24 mouse cellular contexts compared by ENCODE assay signal in genomic region chr4:120627728-120628127, GRCm38 (mm10). TPM values are rescaled to one million over a fixed set of nuclear protein-coding genes. Genes with fewer than 3 reads are reported as not detected.
DNase-seq lines count a peak whose midpoint lies in the region; ATAC-seq lines count a peak whose summit lies in the region.
"Had no signal": no experiment of that assay in that cellular context is flagged by ENCODE, and none has a peak within 500 bp of the region (broad histone marks: within the 10 kb centered on the region; RNA-seq: fewer than 3 reads in every experiment).

No protein-coding gene starts in this region.

- no peak for ATAC-seq in forebrain, embryonic 16.5 days
- no peak for ATAC-seq in intestine, embryonic 16.5 days
- ATAC-seq: forebrain, embryonic 13.5 days; hindbrain, embryonic 16.5 days; inflammation-experienced regulatory T-cells, adult 6 months had no signal

- WGBS in forebrain, embryonic 16.5 days, result 90% methylated on average over 6 of the region's 6 CpGs
- 83% methylated on average over 6 of the region's 6 CpGs for WGBS in intestine, embryonic 16.5 days

- H3K9ac ChIP-seq in forebrain, embryonic 16.5 days (replicated peaks; ENCODE audit: low read depth, low read length), result no peak overlapping the region
- no peak overlapping the region for H3K9ac ChIP-seq in intestine, embryonic 16.5 days (ENCODE audit: low read depth, low read length)
- H3K9ac ChIP-seq: forebrain, embryonic 13.5 days; hindbrain, embryonic 12.5 days had no signal

- no peaks in the 10 kb centered on the region for H3K36me3 ChIP-seq in forebrain, embryonic 16.5 days (ENCODE audit: control insufficient read depth, insufficient read depth)
- H3K36me3 ChIP-seq in intestine, embryonic 16.5 days (ENCODE audit: control insufficient read depth, insufficient read depth, low read length), result no peaks in the 10 kb centered on the region
- H3K36me3 ChIP-seq: embryonic facial prominence, embryonic 10.5 days; heart, embryonic 10.5 days; hindbrain, embryonic 12.5 days had no signal

- H3K27ac ChIP-seq in forebrain, embryonic 16.5 days (ENCODE audit: low read length), result no peak overlapping the region
- no peak overlapping the region for H3K27ac ChIP-seq in intestine, embryonic 16.5 days (ENCODE audit: low read length)
- H3K27ac ChIP-seq: embryonic facial prominence, embryonic 10.5 days; forebrain, embryonic 13.5 days; gastrocnemius, adult 2 months; heart, embryonic 10.5 days; hindbrain, embryonic 12.5 days had no signal

- peak; percentile 59 for DNase-seq in ovary, adult 18-20 months (ENCODE audit: low spot score)
- no peak for DNase-seq in ovary, postnatal 36 days (ENCODE audit: low spot score)
- peak; percentile 85 for DNase-seq in adrenal gland, adult 2 months
- DNase-seq in adrenal gland, postnatal 25 days, result peak; percentile 23
- DNase-seq in lung, postnatal 14 days, result no peak
- DNase-seq: cerebellum, adult 18-20 months; cerebellum, adult 9-11 months; cerebellum, postnatal 36 days; gastrocnemius, adult 2 months; gastrocnemius, postnatal 25 days; heart, postnatal 10 days; heart, postnatal 4 days; kidney, adult 11 months had no signal

- no peaks in the 10 kb centered on the region for H3K27me3 ChIP-seq in forebrain, embryonic 16.5 days (replicated peaks; ENCODE audit: control insufficient read depth, insufficient read depth, low read length)
- H3K27me3 ChIP-seq in intestine, embryonic 16.5 days (replicated peaks; ENCODE audit: control insufficient read depth, insufficient read depth, low read length), result no peaks in the 10 kb centered on the region
- H3K27me3 ChIP-seq: forebrain, embryonic 13.5 days; hindbrain, embryonic 12.5 days had no signal

- no peaks in the 10 kb centered on the region for H3K9me3 ChIP-seq in forebrain, embryonic 16.5 days (ENCODE audit: control insufficient read depth, low read length)
- H3K9me3 ChIP-seq in intestine, embryonic 16.5 days (ENCODE audit: control insufficient read depth, low read length), result no peaks in the 10 kb centered on the region
- H3K9me3 ChIP-seq: embryonic facial prominence, embryonic 10.5 days; forebrain, embryonic 13.5 days; heart, embryonic 10.5 days; hindbrain, embryonic 12.5 days had no signal

- H3K4me2 ChIP-seq in forebrain, embryonic 16.5 days (ENCODE audit: low read length), result no peak overlapping the region
- H3K4me2 ChIP-seq in intestine, embryonic 16.5 days (ENCODE audit: low read depth, low read length), result no peak overlapping the region
- H3K4me2 ChIP-seq: forebrain, embryonic 13.5 days; hindbrain, embryonic 12.5 days had no signal

- H3K4me1 ChIP-seq in forebrain, embryonic 16.5 days (replicated peaks; ENCODE audit: control insufficient read depth, insufficient read depth, low read length), result no peaks in the 10 kb centered on the region
- H3K4me1 ChIP-seq in intestine, embryonic 16.5 days (ENCODE audit: control insufficient read depth, insufficient read depth, low read length), result no peaks in the 10 kb centered on the region
- H3K4me1 ChIP-seq: embryonic facial prominence, embryonic 10.5 days; forebrain, embryonic 13.5 days; hindbrain, embryonic 12.5 days had no signal

- no peak overlapping the region for H3K4me3 ChIP-seq in forebrain, embryonic 16.5 days (replicated peaks; ENCODE audit: low read length)
- H3K4me3 ChIP-seq in intestine, embryonic 16.5 days (ENCODE audit: low read length), result no peak overlapping the region
- H3K4me3 ChIP-seq: embryonic facial prominence, embryonic 10.5 days; forebrain, embryonic 13.5 days; gastrocnemius, adult 2 months; heart, embryonic 10.5 days; hindbrain, embryonic 12.5 days had no signal

RNA-seq across cellular contexts. Expression of gene Cited4, which starts 38.6 kb away (rescaled TPM):
- total RNA-seq in adrenal gland, adult 2 months (2021), result 10 to 100 TPM; 11.3 to 18.3 TPM
- polyA plus RNA-seq in adrenal gland, adult 2 months (2012; rRNA removed), result 85.9 and 124 TPM in 2 replicates
- total RNA-seq in adrenal gland, postnatal 25 days (2021), result 61.7 and 80.0 TPM in 2 replicates
- 0.46 and 0.79 TPM in 2 replicates for polyA plus RNA-seq in forebrain, embryonic 16.5 days (2015; fragmentation: Nextera tagmentation; extraction: Ambion mirVana)
- 1.5 and 2.4 TPM in 2 replicates for polyA plus RNA-seq in intestine, embryonic 16.5 days (2015; fragmentation: Nextera tagmentation; extraction: Ambion mirVana)

RNA-seq across cellular contexts. Expression of gene Gm8439, which starts 39.2 kb away (rescaled TPM):
- total RNA-seq in adrenal gland, adult 2 months (2021), result not detected
- polyA plus RNA-seq in adrenal gland, adult 2 months (2012; rRNA removed), result not detected in 2 replicates
- not detected in 2 replicates for total RNA-seq in adrenal gland, postnatal 25 days (2021)
- not detected in 2 replicates for polyA plus RNA-seq in forebrain, embryonic 16.5 days (2015; fragmentation: Nextera tagmentation; extraction: Ambion mirVana)
- not detected in 2 replicates for polyA plus RNA-seq in intestine, embryonic 16.5 days (2015; fragmentation: Nextera tagmentation; extraction: Ambion mirVana)
- total RNA-seq: gastrocnemius, adult 2 months; gastrocnemius, postnatal 25 days; granulocyte monocyte progenitor cell, adult 5-6 weeks; heart, postnatal 10 days; heart, postnatal 4 days had no signal
- polyA plus RNA-seq: embryonic facial prominence, embryonic 10.5 days; embryonic facial prominence, embryonic 14.5 days; forebrain, embryonic 13.5 days; heart, embryonic 14.5 days; hindbrain, embryonic 12.5 days; hindbrain, embryonic 16.5 days; inflammation-experienced regulatory T-cells, adult 6 months had no signal

RNA-seq across cellular contexts. Expression of gene Ctps, which starts 57.7 kb away (rescaled TPM):
- 10 to 100 TPM; 29.5 to 39.8 TPM for total RNA-seq in adrenal gland, adult 2 months (2021)
- 3.3 and 4.4 TPM in 2 replicates for polyA plus RNA-seq in adrenal gland, adult 2 months (2012; rRNA removed)
- 30.5 and 41.3 TPM in 2 replicates for total RNA-seq in adrenal gland, postnatal 25 days (2021)
- 102 and 103 TPM in 2 replicates for polyA plus RNA-seq in forebrain, embryonic 16.5 days (2015; fragmentation: Nextera tagmentation; extraction: Ambion mirVana)
- polyA plus RNA-seq in intestine, embryonic 16.5 days (2015; fragmentation: Nextera tagmentation; extraction: Ambion mirVana), result 52.5 and 63.0 TPM in 2 replicates

Comparison
In these comparisons a context has a peak if more than half of its experiments do, and no peak if none do; other contexts are left out.
1. DNase-seq: peak in ovary, adult 18-20 months (single experiment), adrenal gland, adult 2 months (single experiment) and adrenal gland, postnatal 25 days (single experiment); none in ovary, postnatal 36 days (single experiment) and lung, postnatal 14 days (single experiment).
2. RNA of gene Cited4, which starts 38.6 kb away (polyA plus RNA-seq): 85.9 to 124 TPM in adrenal gland, adult 2 months; 1.5 to 2.4 TPM in intestine, embryonic 16.5 days and 0.46 to 0.79 TPM in forebrain, embryonic 16.5 days; every median in the first group is over 10 times any median in the second.